Mouse (Mus musculus): ENCODE measurements around the gene Mrpl46. TPM values are rescaled to one million over a fixed set of nuclear protein-coding genes. Genes with fewer than 3 reads are reported as not detected.

Mrpl46 gene
- polyA plus RNA-seq, 1 experiment from 2014 or later: 78.3 TPM

- H3K4me3 ChIP-seq: no peak overlapping the region
- H3K4me1 ChIP-seq (replicated peaks): peaks cover 13% of the 10 kb centered on the region; the same call in 1 of the 2 replicates
- no peaks in the 10 kb centered on the region for H3K9me3 ChIP-seq
- peaks cover 42% of the 10 kb centered on the region for H3K36me3 ChIP-seq
- 86% methylated on average over 6 of the region's 6 CpGs for WGBS
- DNase-seq (ENCODE audit: low spot score): no peak
- H3K27ac ChIP-seq: no peak overlapping the region
- no peaks in the 10 kb centered on the region for H3K27me3 ChIP-seq (ENCODE audit: insufficient read depth, poor library complexity, severe bottlenecking)
Measured at GRCm38 (mm10) chr7:78794571-78795092, 11.3 kb upstream of the Mrpl46 start.

GRCm38 (mm10) chr7:78793895-78794570 is 10.7 kb upstream of the Mrpl46 start:
- Histone ChIP-seq H3K4me3 (no peak overlapping the region), H3K9me3 (no peaks in the 10 kb centered on the region), H3K27me3 (ENCODE audit: insufficient read depth, poor library complexity, severe bottlenecking) (no peaks in the 10 kb centered on the region), H3K27ac (no peak overlapping the region), H3K4me1 (replicated peaks) (peaks cover 13% of the 10 kb centered on the region; the same call in 1 of the 2 replicates), H3K36me3 (peaks cover 48% of the 10 kb centered on the region)
- no peak for DNase-seq (ENCODE audit: low spot score)
- WGBS: 91% methylated on average over 13 of the region's 13 CpGs

- peaks cover 59% of the 10 kb centered on the region for H3K36me3 ChIP-seq
- H3K9me3 ChIP-seq: no peaks in the 10 kb centered on the region
- 86% methylated on average over 15 of the region's 15 CpGs for WGBS
- DNase-seq (ENCODE audit: low spot score): peak; percentile 49
- no peaks in the 10 kb centered on the region for H3K27me3 ChIP-seq (ENCODE audit: insufficient read depth, poor library complexity, severe bottlenecking)
- H3K27ac ChIP-seq: no peak overlapping the region
- H3K4me1 ChIP-seq (replicated peaks): no peaks in the 10 kb centered on the region
- H3K4me3 ChIP-seq: no peak overlapping the region
Measured at GRCm38 (mm10) chr7:78791359-78792222, 8.3 kb upstream of the Mrpl46 start.

GRCm38 (mm10) chr7:78787793-78788380 is 4.6 kb upstream of the Mrpl46 start:
- Histone ChIP-seq H3K27me3 (ENCODE audit: insufficient read depth, poor library complexity, severe bottlenecking) (no peaks in the 10 kb centered on the region), H3K4me3 (no peak overlapping the region), H3K4me1 (replicated peaks) (peaks cover 13% of the 10 kb centered on the region), H3K27ac (no peak overlapping the region), H3K36me3 (peaks cover 60% of the 10 kb centered on the region), H3K9me3 (no peaks in the 10 kb centered on the region)
- no peak for DNase-seq (ENCODE audit: low spot score)
- WGBS: 88% methylated on average over 12 of the region's 12 CpGs

- no peak for DNase-seq (ENCODE audit: low spot score)
- Histone ChIP-seq H3K27me3 (ENCODE audit: insufficient read depth, poor library complexity, severe bottlenecking) (no peaks in the 10 kb centered on the region), H3K4me1 (replicated peaks) (peaks cover 22% of the 10 kb centered on the region), H3K4me3 (no peak overlapping the region), H3K36me3 (peaks cover 41% of the 10 kb centered on the region), H3K27ac (no peak overlapping the region), H3K9me3 (no peaks in the 10 kb centered on the region)
- 79% methylated on average over 5 of the region's 5 CpGs for WGBS
Measured at GRCm38 (mm10) chr7:78785906-78786305, 2.6 kb upstream of the Mrpl46 start.

GRCm38 (mm10) chr7:78778741-78779140 is 4.6 kb downstream of the Mrpl46 start:
- Histone ChIP-seq H3K36me3 (peaks cover 69% of the 10 kb centered on the region), H3K4me1 (replicated peaks) (peaks cover 12% of the 10 kb centered on the region)

GRCm38 (mm10) chr7:78770936-78771335 is 12.4 kb downstream of the Mrpl46 start:
- 88% methylated on average over 5 of the region's 5 CpGs for WGBS
- Histone ChIP-seq H3K36me3 (peaks cover 39% of the 10 kb centered on the region), H3K9me3 (no peaks in the 10 kb centered on the region), H3K27me3 (ENCODE audit: insufficient read depth, poor library complexity, severe bottlenecking) (no peaks in the 10 kb centered on the region), H3K4me1 (replicated peaks) (no peaks in the 10 kb centered on the region), H3K27ac (no peak overlapping the region), H3K4me3 (no peak overlapping the region)
- no peak for DNase-seq (ENCODE audit: low spot score)

More at GRCm38 (mm10) chr7:78778741-78779140, 4.6 kb downstream of the Mrpl46 start:
- 95% methylated on average over 5 of the region's 5 CpGs for WGBS
- no peak for DNase-seq (ENCODE audit: low spot score)
- Histone ChIP-seq H3K9me3 (no peaks in the 10 kb centered on the region), H3K4me3 (no peak overlapping the region), H3K27ac (no peak overlapping the region), H3K27me3 (ENCODE audit: insufficient read depth, poor library complexity, severe bottlenecking) (no peaks in the 10 kb centered on the region)

- WGBS: 75% methylated on average over 7 of the region's 7 CpGs
- H3K4me3 ChIP-seq: no peak overlapping the region
Measured at GRCm38 (mm10) chr7:78769075-78769652, 14.2 kb downstream of the Mrpl46 start.

GRCm38 (mm10) chr7:78767929-78768531 is 15.3 kb downstream of the Mrpl46 start:
- WGBS: 90% methylated on average over 12 of the region's 12 CpGs
- Histone ChIP-seq H3K4me1 (replicated peaks) (no peaks in the 10 kb centered on the region), H3K36me3 (peaks cover 10% of the 10 kb centered on the region), H3K27ac (no peak overlapping the region), H3K27me3 (ENCODE audit: insufficient read depth, poor library complexity, severe bottlenecking) (no peaks in the 10 kb centered on the region), H3K9me3 (no peaks in the 10 kb centered on the region), H3K4me3 (no peak overlapping the region)
- DNase-seq (ENCODE audit: low spot score): no peak

More at GRCm38 (mm10) chr7:78769075-78769652, 14.2 kb downstream of the Mrpl46 start:
- Histone ChIP-seq H3K27me3 (ENCODE audit: insufficient read depth, poor library complexity, severe bottlenecking) (no peaks in the 10 kb centered on the region), H3K27ac (no peak overlapping the region), H3K36me3 (peaks cover 22% of the 10 kb centered on the region), H3K4me1 (replicated peaks) (no peaks in the 10 kb centered on the region), H3K9me3 (no peaks in the 10 kb centered on the region)
- no peak for DNase-seq (ENCODE audit: low spot score)

- peaks cover under 1% of the 10 kb centered on the region; the same call in 1 of the 2 replicates for H3K36me3 ChIP-seq
- no peak overlapping the region for H3K27ac ChIP-seq
- H3K27me3 ChIP-seq (ENCODE audit: insufficient read depth, poor library complexity, severe bottlenecking): no peaks in the 10 kb centered on the region
- H3K4me3 ChIP-seq: no peak overlapping the region
- WGBS: 26% methylated on average over 18 of the region's 18 CpGs
- H3K4me1 ChIP-seq (replicated peaks): no peaks in the 10 kb centered on the region
- DNase-seq (ENCODE audit: low spot score): peak; percentile 87
- H3K9me3 ChIP-seq: no peaks in the 10 kb centered on the region
Measured at GRCm38 (mm10) chr7:78766019-78766683, 17.2 kb downstream of the Mrpl46 start.

- DNase-seq (ENCODE audit: low spot score): no peak
- no peaks in the 10 kb centered on the region for H3K36me3 ChIP-seq
- no peaks in the 10 kb centered on the region for H3K9me3 ChIP-seq
- no peaks in the 10 kb centered on the region for H3K4me1 ChIP-seq (replicated peaks)
- no peak overlapping the region for H3K4me3 ChIP-seq
- H3K27me3 ChIP-seq (ENCODE audit: insufficient read depth, poor library complexity, severe bottlenecking): no peaks in the 10 kb centered on the region
- no peak overlapping the region for H3K27ac ChIP-seq
- 77% methylated on average over 5 of the region's 5 CpGs for WGBS
Measured at GRCm38 (mm10) chr7:78765215-78765631, 18.1 kb downstream of the Mrpl46 start.

- Histone ChIP-seq H3K36me3 (no peaks in the 10 kb centered on the region), H3K4me1 (replicated peaks) (no peaks in the 10 kb centered on the region), H3K27ac (no peak overlapping the region), H3K4me3 (no peak overlapping the region), H3K27me3 (ENCODE audit: insufficient read depth, poor library complexity, severe bottlenecking) (no peaks in the 10 kb centered on the region), H3K9me3 (no peaks in the 10 kb centered on the region)
- no peak for DNase-seq (ENCODE audit: low spot score)
- WGBS: 86% methylated on average over 3 of the region's 3 CpGs
Measured at GRCm38 (mm10) chr7:78763801-78764200, 19.5 kb downstream of the Mrpl46 start.
